Mouse (Mus musculus): ENCODE data around the gene Cwc27. TPM values are rescaled to one million over a fixed set of nuclear protein-coding genes. Genes with fewer than 3 reads are reported as not detected.

The Cwc27 gene
- polyA plus RNA-seq, 1 experiment: 2.8 TPM

DNA sequence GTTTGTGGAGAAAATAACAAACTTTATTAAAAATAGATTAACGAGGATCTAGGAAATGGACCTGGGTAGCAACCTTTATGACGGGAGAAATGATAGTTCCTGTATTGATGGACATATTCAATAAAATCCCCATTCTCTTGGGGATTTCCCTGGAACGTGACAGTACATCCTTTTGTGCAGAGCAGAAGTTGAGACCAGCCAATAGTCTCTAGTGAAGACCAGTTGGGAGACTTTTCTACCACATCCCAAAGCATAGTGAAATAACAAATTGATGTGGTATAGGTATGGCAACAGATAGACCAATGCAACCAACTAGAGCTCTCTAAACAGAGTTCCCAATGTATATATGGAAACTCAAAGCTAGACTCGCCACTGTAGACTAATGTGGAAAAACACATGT, 220.7 kb downstream of the Cwc27 start:
- Histone ChIP-seq H3K27me3 (ENCODE audit: control insufficient read depth, insufficient read depth, low read length) (no peaks in the 10 kb centered on the region), H3K27ac (ENCODE audit: control insufficient read depth, insufficient read depth, low read length) (no peak overlapping the region), H3K4me3 (ENCODE audit: control insufficient read depth, insufficient read depth, low read length) (no peak overlapping the region), H3K36me3 (ENCODE audit: control insufficient read depth, insufficient read depth, low read length) (no peaks in the 10 kb centered on the region), H3K4me1 (replicated peaks; ENCODE audit: control insufficient read depth, insufficient read depth, low read length) (no peaks in the 10 kb centered on the region)
- no peak for DNase-seq
- no peak for TF ChIP-seq CTCF (IDR thresholded peaks at IDR 0.05; ENCODE audit: borderline replicate concordance, control insufficient read depth, extremely low read depth, insufficient read depth, low read length, poor library complexity)
- TF ChIP-seq POLR2A (IDR thresholded peaks at IDR 0.05; ENCODE audit: control insufficient read depth, extremely low read depth, insufficient read depth, low read length, poor library complexity): no peak
- 97% methylated on average over 4 of the region's 4 CpGs for WGBS

GRCm38 (mm10) chr13:104594820-104595351, 222.1 kb downstream of the Cwc27 start:
- Histone ChIP-seq H3K27ac (ENCODE audit: control insufficient read depth, insufficient read depth, low read length) (no peak overlapping the region), H3K36me3 (ENCODE audit: control insufficient read depth, insufficient read depth, low read length) (no peaks in the 10 kb centered on the region), H3K27me3 (ENCODE audit: control insufficient read depth, insufficient read depth, low read length) (no peaks in the 10 kb centered on the region), H3K4me1 (replicated peaks; ENCODE audit: control insufficient read depth, insufficient read depth, low read length) (no peaks in the 10 kb centered on the region), H3K4me3 (ENCODE audit: control insufficient read depth, insufficient read depth, low read length) (no peak overlapping the region)
- TF ChIP-seq CTCF (IDR thresholded peaks at IDR 0.05; ENCODE audit: borderline replicate concordance, control insufficient read depth, extremely low read depth, insufficient read depth, low read length, poor library complexity) (no peak), POLR2A (IDR thresholded peaks at IDR 0.05; ENCODE audit: control insufficient read depth, extremely low read depth, insufficient read depth, low read length, poor library complexity) (no peak)
- no peak for DNase-seq
- 89% methylated on average over 4 of the region's 4 CpGs for WGBS

GRCm38 (mm10) chr13:104590931-104591330, 226.0 kb downstream of the Cwc27 start:
- Histone ChIP-seq H3K27ac (ENCODE audit: control insufficient read depth, insufficient read depth, low read length) (no peak overlapping the region), H3K27me3 (ENCODE audit: control insufficient read depth, insufficient read depth, low read length) (no peaks in the 10 kb centered on the region), H3K4me3 (ENCODE audit: control insufficient read depth, insufficient read depth, low read length) (no peak overlapping the region), H3K4me1 (replicated peaks; ENCODE audit: control insufficient read depth, insufficient read depth, low read length) (no peaks in the 10 kb centered on the region), H3K36me3 (ENCODE audit: control insufficient read depth, insufficient read depth, low read length) (no peaks in the 10 kb centered on the region)
- TF ChIP-seq POLR2A (IDR thresholded peaks at IDR 0.05; ENCODE audit: control insufficient read depth, extremely low read depth, insufficient read depth, low read length, poor library complexity) (no peak), CTCF (IDR thresholded peaks at IDR 0.05; ENCODE audit: borderline replicate concordance, control insufficient read depth, extremely low read depth, insufficient read depth, low read length, poor library complexity) (no peak)
- 95% methylated on average over 7 of the region's 7 CpGs for WGBS
- DNase-seq: no peak

- no peak overlapping the region for H3K27ac ChIP-seq (ENCODE audit: control insufficient read depth, insufficient read depth, low read length)
- no peaks in the 10 kb centered on the region for H3K27me3 ChIP-seq (ENCODE audit: control insufficient read depth, insufficient read depth, low read length)
- no peak for TF ChIP-seq POLR2A (IDR thresholded peaks at IDR 0.05; ENCODE audit: control insufficient read depth, extremely low read depth, insufficient read depth, low read length, poor library complexity)
- peak; percentile 32; the same call in 1 of the 2 replicates for TF ChIP-seq CTCF (IDR thresholded peaks at IDR 0.05; ENCODE audit: borderline replicate concordance, control insufficient read depth, extremely low read depth, insufficient read depth, low read length, poor library complexity)
These were observed 226.8 kb downstream of the Cwc27 start for GRCm38 (mm10) chr13:104590097-104590607.

DNA sequence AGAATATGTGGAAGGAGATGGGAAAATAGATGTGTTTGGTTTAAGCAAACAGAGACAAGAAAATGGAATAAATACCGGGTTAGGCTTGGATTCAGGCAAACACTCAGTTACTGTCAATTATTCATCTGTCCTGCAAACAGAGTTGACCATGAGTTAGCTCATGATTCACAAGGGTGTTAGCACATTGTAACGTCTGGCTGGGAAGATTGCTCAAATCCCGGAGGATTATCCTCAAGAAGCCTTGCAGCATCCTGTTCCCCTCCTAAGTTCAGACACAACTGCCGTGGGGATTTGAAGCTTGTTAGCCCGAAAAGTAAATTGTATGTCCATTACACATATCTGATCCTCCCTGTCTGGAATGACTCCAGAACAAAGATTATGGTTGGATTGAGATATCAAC, 228.6 kb downstream of the Cwc27 start:
- Histone ChIP-seq H3K27me3 (ENCODE audit: control insufficient read depth, insufficient read depth, low read length) (no peaks in the 10 kb centered on the region), H3K4me3 (ENCODE audit: control insufficient read depth, insufficient read depth, low read length) (no peak overlapping the region), H3K4me1 (replicated peaks; ENCODE audit: control insufficient read depth, insufficient read depth, low read length) (no peaks in the 10 kb centered on the region), H3K36me3 (ENCODE audit: control insufficient read depth, insufficient read depth, low read length) (no peaks in the 10 kb centered on the region), H3K27ac (ENCODE audit: control insufficient read depth, insufficient read depth, low read length) (no peak overlapping the region)
- no peak for DNase-seq
- 92% methylated on average over 5 of the region's 5 CpGs for WGBS
- TF ChIP-seq POLR2A (IDR thresholded peaks at IDR 0.05; ENCODE audit: control insufficient read depth, extremely low read depth, insufficient read depth, low read length, poor library complexity): no peak
- TF ChIP-seq CTCF (IDR thresholded peaks at IDR 0.05; ENCODE audit: borderline replicate concordance, control insufficient read depth, extremely low read depth, insufficient read depth, low read length, poor library complexity): no peak

More at GRCm38 (mm10) chr13:104590097-104590607, 226.8 kb downstream of the Cwc27 start:
- Histone ChIP-seq H3K4me3 (ENCODE audit: control insufficient read depth, insufficient read depth, low read length) (no peak overlapping the region), H3K4me1 (replicated peaks; ENCODE audit: control insufficient read depth, insufficient read depth, low read length) (no peaks in the 10 kb centered on the region), H3K36me3 (ENCODE audit: control insufficient read depth, insufficient read depth, low read length) (no peaks in the 10 kb centered on the region)
- WGBS: 84% methylated on average over 11 of the region's 11 CpGs
- no peak for DNase-seq

Other genes with a start within 250 kb of the Cwc27 start
- 10.9 and 12.9 TPM in 2 replicates for gene Srek1ip1, start 24.7 kb downstream of the Cwc27 start, polyA plus RNA-seq (2012; rRNA removed)
- gene Shisal2b, start 46.8 kb upstream of the Cwc27 start, polyA plus RNA-seq (2012; rRNA removed): not detected in 2 replicates
- gene Rgs7bp, start 237.8 kb upstream of the Cwc27 start, polyA plus RNA-seq (2012; rRNA removed): 0.10 and 0.19 TPM in 2 replicates